Mouse (Mus musculus): ENCODE data around the gene Tex14. TPM values are rescaled to one million over a fixed set of nuclear protein-coding genes. Genes with fewer than 3 reads are reported as not detected.
"Not testable (repeated sequence)": the region's sequence is repeated elsewhere in the genome, so short reads cannot be mapped to it uniquely, and the experiment has no call there.

Gene Tex14
- polyA plus RNA-seq, 2 experiments from 2014 or later: 0.28 to 1.1 TPM

- not testable (repeated sequence) for ATAC-seq
Measured at GRCm38 (mm10) chr11:87472058-87472457, 67.2 kb downstream of the Tex14 start.

GRCm38 (mm10) chr11:87479172-87479571 lies 74.3 kb downstream of the Tex14 start:
- not testable (repeated sequence) for ATAC-seq

- ATAC-seq: no peak
Measured at GRCm38 (mm10) chr11:87483796-87484326, 79.0 kb downstream of the Tex14 start.

GRCm38 (mm10) chr11:87488948-87489347 lies 84.1 kb downstream of the Tex14 start:
- no peak for ATAC-seq

- no peak for ATAC-seq
Measured at GRCm38 (mm10) chr11:87504690-87505214, 99.9 kb downstream of the Tex14 start.

GRCm38 (mm10) chr11:87506502-87506901 lies 101.6 kb downstream of the Tex14 start:
- ATAC-seq: no peak

- ATAC-seq: no peak
Measured at GRCm38 (mm10) chr11:87507043-87507442, 102.2 kb downstream of the Tex14 start.

GRCm38 (mm10) chr11:87519260-87519659 lies 114.4 kb downstream of the Tex14 start:
- peak; percentile 49 for ATAC-seq

- no peak for ATAC-seq
Measured at GRCm38 (mm10) chr11:87523466-87523865, 118.6 kb downstream of the Tex14 start.

GRCm38 (mm10) chr11:87523967-87524366 lies 119.1 kb downstream of the Tex14 start:
- ATAC-seq: no peak

GRCm38 (mm10) chr11:87524780-87525179 lies 119.9 kb downstream of the Tex14 start:
- ATAC-seq: no peak

- ATAC-seq: no peak
Measured at GRCm38 (mm10) chr11:87527364-87527763, 122.5 kb downstream of the Tex14 start.

GRCm38 (mm10) chr11:87527990-87528389 lies 123.1 kb downstream of the Tex14 start:
- no peak for ATAC-seq

GRCm38 (mm10) chr11:87531695-87532094 lies 126.8 kb downstream of the Tex14 start:
- no peak for ATAC-seq

GRCm38 (mm10) chr11:87542285-87542684 lies 137.4 kb downstream of the Tex14 start:
- ATAC-seq: no peak

- no peak for ATAC-seq
Measured at GRCm38 (mm10) chr11:87542906-87543305, 138.0 kb downstream of the Tex14 start.

- no peak for ATAC-seq
Measured at GRCm38 (mm10) chr11:87553342-87553741, 148.5 kb downstream of the Tex14 start.

- no peak for ATAC-seq
Measured at GRCm38 (mm10) chr11:87554386-87554785, 149.5 kb downstream of the Tex14 start.

GRCm38 (mm10) chr11:87555106-87555703 lies 150.3 kb downstream of the Tex14 start:
- ATAC-seq: no peak

- ATAC-seq: no peak
Measured at GRCm38 (mm10) chr11:87561208-87561607, 156.3 kb downstream of the Tex14 start.

- no peak for ATAC-seq
Measured at GRCm38 (mm10) chr11:87566501-87566900, 161.6 kb downstream of the Tex14 start, which contains the start of gene Gm11492. Gm11492 (plus strand) TSS chr11:87566653.

GRCm38 (mm10) chr11:87568255-87568953 lies 163.5 kb downstream of the Tex14 start, which contains the start of gene Sept4:
Sept4 (plus strand) TSS chr11:87568903.
- no peak for ATAC-seq

GRCm38 (mm10) chr11:87570743-87571142 lies 165.9 kb downstream of the Tex14 start:
- no peak for ATAC-seq

All from CD4-positive, CD25-positive, alpha-beta regulatory T cell, adult 4 months (primary cell).